Mouse (Mus musculus) testis, postnatal 10 days (tissue): ENCODE data around the gene 1700003F12Rik.

Source experiments
- DNase-seq: peaks from one replicate; pipeline ENCODE4 v3.0.0; 2021; ENCODE audit warnings: low spot score

The 1700003F12Rik gene

GRCm38 (mm10) chr2:154546711-154547110, at the start of gene 1700003F12Rik:
TSS of gene 1700003F12Rik (plus strand) at chr2:154547085.
- DNase-seq: no peak

DNA sequence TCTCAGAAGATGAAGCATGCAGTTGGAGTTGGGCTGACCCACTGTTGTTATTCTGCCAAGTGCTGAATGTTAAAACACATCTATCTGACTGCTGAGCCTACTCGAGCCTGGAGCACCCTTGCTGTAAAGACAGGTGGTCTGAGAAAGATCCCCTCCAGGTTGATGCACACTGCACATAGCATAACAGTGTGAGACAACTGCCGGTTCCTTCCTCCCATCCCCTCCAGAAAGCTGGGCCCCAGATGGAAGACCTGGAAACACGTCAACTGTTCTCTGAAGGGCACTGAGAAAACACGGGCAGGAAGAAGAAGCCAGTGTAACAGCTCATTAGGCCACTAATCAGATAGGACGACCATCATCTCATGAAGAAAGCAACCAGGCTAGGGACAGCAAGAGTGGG, 48.3 kb upstream of the 1700003F12Rik start:
- no peak for DNase-seq

- no peak for DNase-seq
Measured at GRCm38 (mm10) chr2:154499717-154500247, 47.1 kb upstream of the 1700003F12Rik start.

DNA sequence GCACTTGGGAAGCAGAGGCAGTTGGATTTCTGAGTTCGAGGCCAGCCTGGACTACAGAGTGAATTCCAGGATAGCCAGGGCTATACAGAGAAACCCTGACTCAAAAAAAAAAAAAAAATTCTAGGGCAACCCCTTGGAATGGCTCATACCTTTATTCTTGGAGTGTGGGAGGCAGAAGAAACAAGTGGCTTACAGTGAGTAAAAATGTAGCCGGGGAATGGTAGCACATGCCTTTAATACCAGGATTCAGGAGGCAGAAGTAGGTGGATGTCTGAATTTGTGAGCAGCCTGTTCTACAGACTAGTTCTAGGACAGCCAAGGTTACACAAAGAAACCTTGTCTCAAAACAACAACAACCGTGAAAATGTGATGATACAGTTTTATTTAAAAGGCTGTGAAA, 46.1 kb upstream of the 1700003F12Rik start:
- no peak for DNase-seq

GRCm38 (mm10) chr2:154507076-154507475, 39.8 kb upstream of the 1700003F12Rik start:
- no peak for DNase-seq

DNA sequence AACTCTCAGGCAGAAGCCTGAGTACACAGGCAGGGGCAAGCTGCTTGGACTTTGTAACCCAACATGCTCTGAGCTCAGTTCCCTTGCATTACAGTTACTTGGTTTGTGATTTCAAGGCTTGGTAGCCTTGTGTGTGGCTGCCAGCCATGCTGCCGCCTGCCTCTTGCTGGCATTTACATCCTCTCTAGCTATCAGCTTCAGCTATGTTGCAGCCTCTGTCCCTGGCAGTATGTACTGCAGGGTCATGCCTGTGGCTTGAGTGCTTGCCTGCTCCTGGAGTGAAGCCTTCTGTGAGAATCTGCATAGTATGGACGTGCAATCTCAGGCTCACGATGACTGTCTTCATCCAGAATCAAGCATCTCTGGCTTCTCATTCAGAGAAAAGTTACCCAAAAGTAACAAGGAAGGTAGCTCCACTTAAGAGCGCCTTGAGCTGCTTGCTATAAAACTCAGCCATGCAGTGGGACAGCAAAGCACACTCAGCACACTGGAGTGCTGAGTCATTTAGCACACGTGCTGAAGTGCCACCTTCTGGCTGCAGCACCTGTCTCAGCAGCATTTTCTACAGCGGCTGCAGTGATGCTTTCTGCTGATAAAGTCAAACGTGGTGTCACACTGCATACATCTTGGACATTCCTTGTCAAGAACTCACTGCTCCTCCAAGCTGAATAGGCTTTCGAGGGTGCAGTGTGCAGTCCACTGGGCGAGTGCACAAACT, 39.2 kb upstream of the 1700003F12Rik start:
- no peak for DNase-seq

- no peak for DNase-seq
Measured at GRCm38 (mm10) chr2:154508450-154508849, 38.4 kb upstream of the 1700003F12Rik start.

DNA sequence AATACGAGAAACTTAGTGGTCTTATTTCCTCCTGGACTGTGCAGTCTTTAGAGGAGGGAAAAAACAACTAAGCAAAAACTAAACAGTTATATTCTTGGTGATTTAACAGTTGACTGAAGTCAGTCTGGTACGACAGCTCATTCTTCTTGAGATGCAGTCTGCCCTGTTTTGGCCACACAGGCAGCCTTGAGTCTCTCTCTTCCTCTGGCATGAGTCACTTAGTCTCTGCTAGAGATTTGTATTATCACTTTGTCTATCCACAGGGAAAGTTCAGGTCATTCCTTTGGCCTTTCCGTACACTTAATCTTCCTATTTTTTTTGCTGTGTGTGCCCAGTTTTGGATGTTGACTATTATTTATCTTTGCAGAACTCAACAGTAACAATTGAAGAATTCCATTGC, 36.7 kb upstream of the 1700003F12Rik start:
- DNase-seq: no peak

GRCm38 (mm10) chr2:154516944-154517343, 29.9 kb upstream of the 1700003F12Rik start:
- no peak for DNase-seq

DNA sequence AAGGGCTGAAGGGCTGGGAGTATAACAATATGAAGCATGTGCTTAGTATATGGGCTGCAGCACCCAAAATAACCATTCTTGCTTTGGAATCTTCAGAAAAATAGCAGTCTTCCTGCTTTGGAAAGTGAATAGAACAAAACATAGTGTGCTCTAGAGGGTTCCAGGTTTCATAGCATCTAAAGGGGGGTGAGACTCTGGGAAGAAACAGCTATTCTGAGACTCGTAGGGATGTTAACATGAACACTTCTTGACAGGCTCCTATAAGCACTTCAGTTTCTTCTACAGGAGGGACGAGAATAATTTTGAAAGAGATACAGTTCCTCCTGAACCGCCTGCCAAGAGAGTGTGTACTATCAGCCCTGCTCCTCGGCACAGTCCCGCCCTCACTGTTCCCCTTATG, 29.5 kb upstream of the 1700003F12Rik start:
- DNase-seq: no peak

DNA sequence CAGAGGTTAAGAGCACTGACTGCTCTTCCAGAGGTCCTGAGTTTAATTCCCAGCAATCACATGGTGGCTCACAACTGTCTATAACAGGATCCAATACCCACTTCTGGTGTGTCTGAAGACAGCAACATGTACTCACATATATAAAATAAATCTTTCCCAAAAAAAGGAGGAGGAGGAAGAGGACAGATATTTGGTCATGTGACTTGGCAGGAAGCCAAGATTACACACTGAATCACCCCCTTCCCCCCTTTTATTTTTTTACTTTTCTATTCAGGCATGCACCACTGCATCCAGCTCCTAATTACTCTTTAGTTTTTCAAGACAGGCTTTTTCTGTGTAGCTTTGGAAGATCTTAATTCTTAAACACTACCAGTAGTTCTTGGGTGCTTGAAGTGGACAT, 25.4 kb upstream of the 1700003F12Rik start:
- no peak for DNase-seq

GRCm38 (mm10) chr2:154522334-154522733, 24.6 kb upstream of the 1700003F12Rik start:
- no peak for DNase-seq

GRCm38 (mm10) chr2:154525285-154525684, 21.6 kb upstream of the 1700003F12Rik start:
- DNase-seq: no peak

DNA sequence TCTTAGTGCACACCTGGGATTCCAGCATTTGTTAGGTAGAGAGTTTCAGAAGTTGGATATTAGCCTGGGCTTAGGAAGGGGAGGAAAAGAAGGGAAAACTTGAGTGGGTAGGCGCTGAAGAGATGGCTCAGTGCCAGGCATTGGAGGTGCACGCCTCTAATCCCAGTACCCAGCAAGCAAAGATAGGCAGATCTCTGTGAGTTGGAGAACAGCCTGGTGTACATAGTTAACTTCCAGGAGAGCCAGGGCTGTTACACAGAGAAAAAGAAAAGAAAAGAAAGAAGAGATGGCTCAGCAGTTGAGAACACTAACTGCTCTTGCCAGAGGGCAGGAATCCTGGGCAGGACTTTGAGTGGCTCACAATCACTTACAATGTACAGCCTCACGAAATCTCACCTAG, 20.4 kb upstream of the 1700003F12Rik start:
- no peak for DNase-seq

GRCm38 (mm10) chr2:154532888-154533287, 14.0 kb upstream of the 1700003F12Rik start:
- no peak for DNase-seq

DNA sequence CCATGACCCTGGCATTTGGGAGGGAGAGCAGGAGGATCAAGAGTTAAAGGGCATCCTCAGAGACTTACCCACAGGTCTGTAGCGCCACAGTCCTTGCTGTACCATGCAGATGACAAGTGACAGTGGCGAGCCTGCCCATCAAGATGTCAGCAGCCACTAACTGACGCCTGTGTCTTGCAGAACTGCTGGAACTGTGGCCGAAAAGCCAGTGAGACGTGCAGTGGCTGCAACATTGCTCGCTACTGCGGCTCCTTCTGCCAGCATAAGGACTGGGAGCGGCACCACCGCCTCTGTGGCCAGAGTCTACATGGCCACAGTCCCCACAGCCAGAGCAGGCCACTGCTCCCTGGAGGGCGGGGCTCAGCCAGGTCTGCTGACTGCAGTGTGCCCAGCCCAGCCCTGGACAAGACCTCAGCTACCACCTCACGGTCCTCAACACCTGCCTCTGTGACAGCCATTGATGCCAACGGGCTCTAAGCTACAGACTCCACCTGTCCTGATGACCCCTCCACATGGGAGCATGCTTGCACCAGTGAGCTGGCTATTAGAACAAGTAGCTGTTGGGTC, 12.1 kb upstream of the 1700003F12Rik start:
- no peak for DNase-seq

- no peak for DNase-seq
Measured at GRCm38 (mm10) chr2:154538310-154538709, 8.6 kb upstream of the 1700003F12Rik start.

DNA sequence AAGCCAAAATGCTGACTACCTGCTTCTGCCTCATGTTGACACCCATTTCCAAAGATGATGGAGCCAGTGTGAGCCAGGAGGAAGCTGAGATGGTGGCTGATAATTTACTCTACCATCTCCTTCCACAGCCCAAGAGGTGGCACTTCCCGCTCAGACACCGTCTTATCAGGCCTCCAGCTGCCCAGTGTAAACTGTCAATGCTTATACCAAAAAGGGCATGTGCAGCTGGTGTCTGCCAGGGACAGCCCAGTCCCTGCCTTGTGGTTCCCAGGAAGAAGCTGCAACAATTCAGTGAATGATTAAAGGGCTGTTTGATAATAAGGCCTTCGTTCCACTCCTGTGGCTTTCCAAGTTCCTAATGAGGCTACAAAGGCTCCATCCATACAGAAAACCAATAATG, 8.2 kb upstream of the 1700003F12Rik start:
- DNase-seq: no peak

DNA sequence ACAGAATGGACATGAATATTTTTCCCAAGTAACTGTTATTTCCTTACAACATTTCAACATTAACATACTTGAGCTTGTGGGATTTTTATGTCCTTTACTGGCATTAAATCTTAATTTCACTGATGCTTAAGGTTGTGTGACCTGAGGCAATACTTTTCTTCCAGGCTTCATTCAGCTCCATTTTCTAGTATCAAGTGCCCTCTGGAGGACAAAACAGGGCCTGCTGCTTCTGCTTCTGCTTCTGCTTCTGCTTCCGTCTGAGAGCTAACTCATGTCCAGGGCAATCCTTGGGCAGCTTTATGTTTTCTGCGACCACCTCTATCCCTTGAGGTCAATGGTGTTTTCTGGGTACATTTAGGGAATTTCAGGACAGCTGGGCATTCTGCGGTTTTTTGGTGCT, 7.2 kb upstream of the 1700003F12Rik start:
- DNase-seq: no peak

DNA sequence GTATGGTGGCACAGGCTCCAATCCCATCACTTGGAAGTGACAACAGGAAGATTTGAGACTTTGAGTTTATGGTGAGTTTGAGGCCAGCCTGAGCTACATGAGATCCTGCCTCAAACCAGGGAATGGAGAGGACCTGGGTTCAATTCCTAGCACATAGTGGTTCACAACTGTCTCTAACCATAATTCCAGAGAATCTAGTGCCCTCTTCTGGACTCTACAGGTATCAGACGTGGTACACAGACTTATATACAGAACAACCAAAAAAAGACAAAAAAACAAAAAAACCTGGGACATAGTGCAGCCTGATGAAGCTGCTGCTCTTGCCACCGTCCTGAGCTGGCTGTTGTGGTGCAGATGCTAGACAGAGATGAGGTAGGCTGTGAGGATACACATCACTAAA, 5.3 kb upstream of the 1700003F12Rik start:
- no peak for DNase-seq

- peak; percentile 58 for DNase-seq
Measured at GRCm38 (mm10) chr2:154543567-154544347, 3.1 kb upstream of the 1700003F12Rik start.

GRCm38 (mm10) chr2:154548688-154549087, 1.8 kb downstream of the 1700003F12Rik start:
- peak; percentile 71 for DNase-seq
